Mouse (Mus musculus) lung, postnatal 0 days (tissue): ENCODE measurements around the gene H2-T24.

Experiments
- CTCF ChIP-seq: IDR thresholded peaks from 2 replicates; pipeline ENCODE4 v1.5.1; 2016; ENCODE audit warnings: antibody characterized with exemption, mild to moderate bottlenecking
- EP300 ChIP-seq: IDR thresholded peaks from 2 replicates; pipeline ENCODE4 v1.6.1; 2016; ENCODE audit warnings: antibody characterized with exemption, mild to moderate bottlenecking, control low read depth

GRCm38 (mm10) chr17:36019519-36019918 lies 841 bp downstream of the H2-T24 start:
- TF ChIP-seq CTCF (no peak), EP300 (no peak)
